Mouse (Mus musculus): Measurements from ENCODE around the gene Ppm1a.

The Ppm1a gene

GRCm38 (mm10) chr12:72828846-72829556 is 71.7 kb downstream of the Ppm1a start:
- DNase-seq = no peak

DNA sequence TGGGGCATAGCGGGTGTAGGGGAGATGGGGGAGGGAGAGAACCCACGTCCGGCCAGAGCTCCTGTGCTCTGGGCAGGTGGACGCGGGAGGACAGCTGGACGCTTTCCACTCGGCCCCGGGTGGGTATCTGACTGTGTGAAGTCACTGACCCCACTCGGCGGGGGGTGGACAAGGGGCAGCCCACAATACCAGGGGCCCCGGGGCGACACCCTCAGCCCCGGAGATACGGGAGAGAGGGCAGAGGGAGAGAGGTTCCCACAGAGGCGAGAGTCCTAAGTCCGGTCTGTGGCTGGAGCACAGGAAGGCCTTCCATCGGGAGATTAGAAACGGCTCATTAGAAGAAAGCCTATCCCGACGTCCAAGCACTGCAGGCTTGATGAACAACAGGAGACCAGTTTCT is 72.5 kb downstream of the Ppm1a start:
- no peak for DNase-seq

DNA sequence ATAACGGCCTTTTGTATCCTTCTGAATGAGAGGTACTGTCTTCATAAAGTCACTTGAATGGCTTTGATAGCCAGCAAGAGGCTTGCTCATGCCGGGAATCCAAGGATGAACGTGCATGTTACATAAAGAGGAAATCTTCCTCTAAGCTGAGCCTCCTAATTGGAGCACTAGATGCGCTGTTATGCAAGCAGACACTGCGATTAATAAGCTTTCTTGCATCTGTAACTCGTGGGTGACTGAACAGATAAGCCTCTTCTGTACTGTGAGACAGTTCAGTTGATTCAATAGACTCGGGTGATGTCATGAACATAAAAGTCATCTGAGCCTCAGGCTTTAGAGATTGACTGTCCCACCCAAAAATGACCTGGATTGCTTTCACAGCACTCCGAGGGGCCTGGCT is 73.1 kb downstream of the Ppm1a start:
- DNase-seq = no peak

- DNase-seq = no peak
These were observed 74.6 kb downstream of the Ppm1a start for GRCm38 (mm10) chr12:72831711-72832432.

GRCm38 (mm10) chr12:72834773-72835517 is 77.7 kb downstream of the Ppm1a start:
- DNase-seq = no peak

- DNase-seq = no peak
These were observed 78.3 kb downstream of the Ppm1a start for GRCm38 (mm10) chr12:72835518-72836015.

GRCm38 (mm10) chr12:72837302-72837701 is 80.0 kb downstream of the Ppm1a start:
- no peak for DNase-seq

GRCm38 (mm10) chr12:72841500-72841899 is 84.2 kb downstream of the Ppm1a start:
- DNase-seq = no peak

GRCm38 (mm10) chr12:72843135-72843534 is 85.9 kb downstream of the Ppm1a start:
- DNase-seq = no peak

GRCm38 (mm10) chr12:72843555-72843954 is 86.3 kb downstream of the Ppm1a start:
- DNase-seq = no peak

- peak; percentile 56 to 74 for DNase-seq
These were observed 86.8 kb downstream of the Ppm1a start for GRCm38 (mm10) chr12:72843973-72844620.

DNA sequence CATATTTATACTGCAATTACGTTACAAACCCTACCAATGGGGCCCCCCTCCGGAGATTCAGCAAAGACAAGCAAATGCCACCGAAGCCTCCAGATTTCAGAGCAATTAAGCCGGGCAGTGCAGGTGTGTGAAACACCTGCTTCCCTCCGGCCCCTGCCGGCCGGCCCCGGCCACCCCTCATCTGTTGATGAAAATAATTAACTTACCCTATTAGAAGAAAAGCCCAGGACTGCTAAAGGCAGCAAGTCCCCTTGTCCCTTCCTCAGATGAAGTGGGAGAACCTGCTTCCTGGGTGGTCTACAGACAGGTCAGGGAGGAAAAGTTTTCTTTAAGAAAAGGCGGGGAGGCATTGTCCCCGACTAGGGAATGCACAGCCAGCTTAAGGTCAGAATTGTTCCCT is 88.7 kb downstream of the Ppm1a start:
- DNase-seq = no peak

DNA sequence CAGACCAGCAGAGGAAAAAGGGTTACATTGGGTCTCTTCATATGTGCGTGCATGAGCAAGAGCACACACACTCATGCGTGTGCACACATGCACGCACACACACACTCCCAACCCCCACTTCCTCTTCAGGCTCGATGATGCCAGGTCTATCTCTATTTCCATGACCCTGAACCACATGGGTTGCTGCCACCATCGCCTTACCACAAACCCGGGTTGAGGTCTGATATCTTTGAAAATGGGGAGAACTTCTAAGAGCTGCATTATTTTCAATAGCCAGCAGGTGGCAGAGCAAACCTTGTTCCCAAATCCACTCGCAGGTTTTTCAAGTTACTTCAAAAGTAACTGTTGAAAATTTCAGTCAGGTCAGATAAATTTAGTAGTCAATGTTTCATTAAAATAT is 90.5 kb downstream of the Ppm1a start:
- DNase-seq = peak in 1 of 2 experiments; percentile 34
